Comparison of ENCODE assay signal across 19 mouse cellular contexts in the genomic region with DNA sequence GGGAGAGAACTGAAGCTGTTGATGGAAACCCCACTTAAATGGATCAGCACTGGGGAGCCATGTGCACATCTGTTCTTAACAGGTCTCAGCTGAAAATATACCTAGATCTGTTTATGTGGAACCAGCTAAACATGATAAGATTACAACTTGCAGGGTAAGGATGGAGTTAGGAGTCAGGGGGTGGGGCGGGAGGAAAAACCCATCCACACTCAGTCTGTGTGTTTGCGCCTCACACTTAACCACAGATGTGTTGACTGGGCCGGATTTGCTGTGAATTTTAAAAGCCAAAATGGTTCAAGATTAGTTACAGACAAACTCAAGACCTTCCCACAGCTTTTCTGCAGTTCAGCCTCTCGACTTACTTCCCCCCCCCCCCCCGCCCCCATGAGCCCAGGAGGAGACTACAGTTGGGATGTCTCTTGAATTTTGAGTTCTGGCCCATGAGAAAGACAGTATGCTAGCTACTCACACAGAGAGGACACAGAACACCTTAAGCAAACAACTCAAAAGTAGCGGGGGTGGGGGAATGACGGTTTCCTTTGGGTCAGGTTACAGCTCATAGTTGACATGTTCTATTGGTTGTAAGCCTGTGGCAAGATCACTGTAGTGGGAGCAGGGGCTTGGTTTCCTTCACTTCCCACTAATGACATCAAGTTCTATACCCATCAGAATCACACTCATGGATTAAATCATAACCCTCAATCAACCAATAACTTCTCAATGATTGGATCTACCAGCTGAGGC.
DNase-seq lines count a peak whose midpoint lies in the region; ATAC-seq and TF ChIP-seq lines count a peak whose summit lies in the region.
"Had no signal": no experiment of that assay in that cellular context is flagged by ENCODE, and none has a peak within 500 bp of the region (broad histone marks: within the 10 kb centered on the region; RNA-seq: fewer than 3 reads in every experiment).

No protein-coding gene starts in this region.

- H3K9ac ChIP-seq in kidney, postnatal 0 days (ENCODE audit: low read depth, low read length), result no peak overlapping the region
- no peak overlapping the region for H3K9ac ChIP-seq in embryonic facial prominence, embryonic 14.5 days (ENCODE audit: low read depth, low read length)
- no peak overlapping the region for H3K9ac ChIP-seq in forebrain, embryonic 15.5 days (replicated peaks)
- H3K9ac ChIP-seq: hindbrain, embryonic 13.5 days; liver, embryonic 13.5 days; lung, embryonic 15.5 days had no signal

- TF ChIP-seq POLR2A in kidney, adult 2 months (IDR thresholded peaks at IDR 0.05; ENCODE audit: low read depth, low read length), result no peak

- H3K27ac ChIP-seq in kidney, postnatal 0 days, result no peak overlapping the region
- H3K27ac ChIP-seq in kidney, adult 2 months (ENCODE audit: insufficient read depth, low read depth, low read length), result no peak overlapping the region
- H3K27ac ChIP-seq in embryonic facial prominence, embryonic 14.5 days (replicated peaks; ENCODE audit: low read depth, low read length), result peak overlapping the region; percentile 46
- peak overlapping the region; percentile 100 for H3K27ac ChIP-seq in macrophage
- no peak overlapping the region for H3K27ac ChIP-seq in forebrain, embryonic 15.5 days (replicated peaks)
- H3K27ac ChIP-seq: liver, embryonic 13.5 days; lung, embryonic 15.5 days had no signal

- ATAC-seq in kidney, postnatal 0 days (replicated peaks; ENCODE audit: low FRiP score, low read depth), result no peak
- no peak; the same call in 1 of the 2 replicates for ATAC-seq in embryonic facial prominence, embryonic 14.5 days (ENCODE audit: low read depth)
- ATAC-seq in forebrain, embryonic 15.5 days (replicated peaks), result no peak
- no peak for ATAC-seq in frontal cortex, adult (ENCODE audit: low TSS enrichment)

- H3K4me1 ChIP-seq in kidney, postnatal 0 days (replicated peaks; ENCODE audit: insufficient read depth, low read length), result peaks cover 18% of the 10 kb centered on the region
- H3K4me1 ChIP-seq in kidney, adult 2 months (ENCODE audit: control insufficient read depth, insufficient read depth, low read length), result peaks cover 25% of the 10 kb centered on the region
- peaks cover 44% of the 10 kb centered on the region for H3K4me1 ChIP-seq in embryonic facial prominence, embryonic 14.5 days (ENCODE audit: control insufficient read depth, insufficient read depth, low read length)
- peaks cover 34% of the 10 kb centered on the region for H3K4me1 ChIP-seq in forebrain, embryonic 15.5 days

- TF ChIP-seq CTCF in kidney, postnatal 0 days (IDR thresholded peaks at IDR 0.05; ENCODE audit: low read depth), result no peak
- TF ChIP-seq CTCF in kidney, adult 2 months (conservative IDR thresholded peaks at IDR 0.05; ENCODE audit: insufficient read depth, insufficient read length, low read depth, low read length), result no peak

- no peaks in the 10 kb centered on the region for H3K79me2 ChIP-seq in macrophage (ENCODE audit: inconsistent target)

- 43% methylated on average over 7 of the region's 7 CpGs for WGBS in kidney, postnatal 0 days
- 80% methylated on average over 7 of the region's 7 CpGs for WGBS in kidney, adult 2 months
- WGBS in embryonic facial prominence, embryonic 14.5 days, result 20% methylated on average over 6 of the region's 7 CpGs
- 85% methylated on average over 5 of the region's 7 CpGs for WGBS in macrophage (ENCODE audit: missing documents)
- 82% methylated on average over 7 of the region's 7 CpGs for WGBS in forebrain, embryonic 15.5 days

- H3K27me3 ChIP-seq in kidney, postnatal 0 days (ENCODE audit: insufficient read depth, low read length), result no peaks in the 10 kb centered on the region
- H3K27me3 ChIP-seq in kidney, adult 2 months (replicated peaks; ENCODE audit: control insufficient read depth, insufficient read depth, low read length), result no peaks in the 10 kb centered on the region
- H3K27me3 ChIP-seq in embryonic facial prominence, embryonic 14.5 days (replicated peaks; ENCODE audit: control insufficient read depth, insufficient read depth, low read length), result no peaks in the 10 kb centered on the region
- no peaks in the 10 kb centered on the region for H3K27me3 ChIP-seq in forebrain, embryonic 15.5 days
- H3K27me3 ChIP-seq: liver, embryonic 13.5 days; lung, embryonic 15.5 days had no signal

- no peak overlapping the region for H3K4me2 ChIP-seq in kidney, postnatal 0 days (ENCODE audit: low read length)
- no peak overlapping the region for H3K4me2 ChIP-seq in embryonic facial prominence, embryonic 14.5 days (ENCODE audit: low read depth, low read length)
- no peak overlapping the region for H3K4me2 ChIP-seq in forebrain, embryonic 15.5 days (replicated peaks)
- H3K4me2 ChIP-seq: hindbrain, embryonic 13.5 days; liver, embryonic 13.5 days; lung, embryonic 15.5 days had no signal

- peak; percentile 60 for DNase-seq in embryo, embryonic 10.5 days (ENCODE audit: low spot score)
- DNase-seq in embryo, embryonic 9.5 days (ENCODE audit: extremely low spot score), result no peak
- peak; percentile 57 for DNase-seq in kidney, postnatal 0 days (ENCODE audit: low spot score)
- DNase-seq in kidney, adult 2 months, result no peak
- no peak for DNase-seq in embryonic facial prominence, embryonic 14.5 days (ENCODE audit: low spot score)
- DNase-seq: adrenal gland, postnatal 14 days; cerebellum, adult 2 months; gastrocnemius, postnatal 25 days; kidney, adult 11 months; kidney, postnatal 4 days; liver, embryonic 13.5 days; midbrain, embryonic 14.5 days; thymus, postnatal 4 days had no signal

- H3K36me3 ChIP-seq in kidney, postnatal 0 days (ENCODE audit: insufficient read depth, low read length), result no peaks in the 10 kb centered on the region
- H3K36me3 ChIP-seq in kidney, adult 2 months (ENCODE audit: control insufficient read depth, insufficient read depth, low read length), result no peaks in the 10 kb centered on the region
- H3K36me3 ChIP-seq in embryonic facial prominence, embryonic 14.5 days (ENCODE audit: control insufficient read depth, insufficient read depth, low read length), result no peaks in the 10 kb centered on the region
- H3K36me3 ChIP-seq in macrophage (ENCODE audit: inconsistent target), result no peaks in the 10 kb centered on the region
- H3K36me3 ChIP-seq in forebrain, embryonic 15.5 days, result no peaks in the 10 kb centered on the region
- H3K36me3 ChIP-seq: hindbrain, embryonic 13.5 days; liver, embryonic 13.5 days; lung, embryonic 15.5 days had no signal

- no peaks in the 10 kb centered on the region for H3K9me3 ChIP-seq in kidney, postnatal 0 days (replicated peaks; ENCODE audit: low read length)
- no peaks in the 10 kb centered on the region for H3K9me3 ChIP-seq in embryonic facial prominence, embryonic 14.5 days (ENCODE audit: control insufficient read depth, low read length)
- no peaks in the 10 kb centered on the region for H3K9me3 ChIP-seq in forebrain, embryonic 15.5 days
- H3K9me3 ChIP-seq: hindbrain, embryonic 13.5 days; liver, embryonic 13.5 days; lung, embryonic 15.5 days had no signal

- no peak overlapping the region for H3K4me3 ChIP-seq in kidney, postnatal 0 days (replicated peaks; ENCODE audit: low read depth, low read length)
- no peak overlapping the region for H3K4me3 ChIP-seq in kidney, adult 2 months (ENCODE audit: insufficient read depth, low read depth, low read length)
- H3K4me3 ChIP-seq in embryonic facial prominence, embryonic 14.5 days (ENCODE audit: low read depth, low read length), result no peak overlapping the region
- H3K4me3 ChIP-seq in macrophage (ENCODE audit: inconsistent target), result no peak overlapping the region
- no peak overlapping the region for H3K4me3 ChIP-seq in forebrain, embryonic 15.5 days
- H3K4me3 ChIP-seq: hindbrain, embryonic 13.5 days; liver, embryonic 13.5 days; lung, embryonic 15.5 days; myocyte had no signal

Comparison
In these comparisons a context has a peak if more than half of its experiments do, and no peak if none do; other contexts are left out.
1. DNase-seq: peak in embryo, embryonic 10.5 days (single experiment) and kidney, postnatal 0 days (single experiment); none in embryo, embryonic 9.5 days (single experiment), kidney, adult 2 months (single experiment) and embryonic facial prominence, embryonic 14.5 days (single experiment).
2. H3K27ac ChIP-seq: peak in embryonic facial prominence, embryonic 14.5 days (single experiment) and macrophage (single experiment); none in kidney, postnatal 0 days (single experiment), kidney, adult 2 months (single experiment) and forebrain, embryonic 15.5 days (single experiment).